Mouse (Mus musculus) natural killer cell, adult 2 months (primary cell): ENCODE measurements around the gene Rogdi.

Experiments
- DNase-seq, 2 experiments: peaks; one replicate each; pipeline ENCODE4 v3.0.0; 2022; ENCODE audit warnings: low spot score in 2 of 2

The Rogdi gene

GRCm38 (mm10) chr16:5013054-5013838, at the start of gene Rogdi:
Gene Rogdi (minus strand): TSS chr16:5013553.
- DNase-seq: peak; percentile 90 to 94

GRCm38 (mm10) chr16:5058114-5058513, 44.8 kb upstream of the Rogdi start:
- no peak for DNase-seq

- peak; percentile 77 for DNase-seq
Measured at GRCm38 (mm10) chr16:5050251-5051110, 37.1 kb upstream of the Rogdi start.

GRCm38 (mm10) chr16:5049774-5050234, 36.5 kb upstream of the Rogdi start, which contains the start of the genes Glyr1 and Ubn1:
Gene Glyr1 (minus strand): TSS chr16:5049863.
Gene Ubn1 (plus strand): TSS chr16:5050057.
- peak; percentile 99 for DNase-seq

GRCm38 (mm10) chr16:5049182-5049773, 35.9 kb upstream of the Rogdi start:
- no peak for DNase-seq

- no peak for DNase-seq
Measured at GRCm38 (mm10) chr16:5045322-5045721, 32.0 kb upstream of the Rogdi start.

- DNase-seq: no peak
Measured at GRCm38 (mm10) chr16:5036649-5037234, 23.4 kb upstream of the Rogdi start.

- DNase-seq: no peak
Measured at GRCm38 (mm10) chr16:5035591-5035990, 22.2 kb upstream of the Rogdi start.

- peak; percentile 79 to 89 for DNase-seq
Measured at GRCm38 (mm10) chr16:5029847-5030246, 16.5 kb upstream of the Rogdi start.

GRCm38 (mm10) chr16:5024021-5024420, 10.7 kb upstream of the Rogdi start:
- no peak for DNase-seq

- no peak for DNase-seq
Measured at GRCm38 (mm10) chr16:5014578-5014977, 1.2 kb upstream of the Rogdi start.

- no peak for DNase-seq
Measured at GRCm38 (mm10) chr16:5012036-5013005, 1.0 kb downstream of the Rogdi start.

GRCm38 (mm10) chr16:5011285-5011684, 2.1 kb downstream of the Rogdi start:
- peak in 1 of 2 experiments; percentile 65 for DNase-seq

- DNase-seq: no peak
Measured at GRCm38 (mm10) chr16:5010371-5010935, 2.9 kb downstream of the Rogdi start.

- no peak for DNase-seq
Measured at GRCm38 (mm10) chr16:5008076-5008475, 5.3 kb downstream of the Rogdi start.

GRCm38 (mm10) chr16:5007492-5007891, 5.9 kb downstream of the Rogdi start:
- no peak for DNase-seq

- DNase-seq: no peak
Measured at GRCm38 (mm10) chr16:5007067-5007466, 6.3 kb downstream of the Rogdi start, which contains the start of gene Smim22. Gene Smim22 (plus strand): TSS chr16:5007288.

GRCm38 (mm10) chr16:5000611-5001010, 12.7 kb downstream of the Rogdi start:
- DNase-seq: no peak

- DNase-seq: no peak
Measured at GRCm38 (mm10) chr16:4998984-4999383, 14.4 kb downstream of the Rogdi start.

GRCm38 (mm10) chr16:4997553-4997952, 15.8 kb downstream of the Rogdi start, which contains the start of gene Sept12:
Gene Sept12 (minus strand): TSS chr16:4997852.
- DNase-seq: no peak
